Mouse (Mus musculus) embryonic fibroblast, embryonic 13.5 days (primary cell): ENCODE measurements around the gene Ciart. TPM values are rescaled to one million over a fixed set of nuclear protein-coding genes. Genes with fewer than 3 reads are reported as not detected.

Experiments
- H3K27ac ChIP-seq: 2 replicates; pipeline ENCODE4 v1.5.1; 2012; ENCODE audit warnings: low read length, control low read depth, inconsistent platforms; ENCODE audit not compliant: insufficient read depth
- H3K4me1 ChIP-seq: 2 replicates; pipeline ENCODE4 v1.6.1; 2011; ENCODE audit warnings: low read length; ENCODE audit not compliant: control insufficient read depth, insufficient read depth
- H3K4me3 ChIP-seq: 2 replicates; pipeline ENCODE4 v1.5.1; 2011; ENCODE audit warnings: mild to moderate bottlenecking, control low read depth, low read length; ENCODE audit not compliant: insufficient read depth
- CTCF ChIP-seq: IDR thresholded peaks from 2 replicates; pipeline ENCODE4 v1.5.1; 2011; ENCODE audit warnings: mild to moderate bottlenecking, control low read depth, low read length, moderate library complexity, borderline replicate concordance; ENCODE audit not compliant: insufficient read depth
- POLR2A ChIP-seq: IDR thresholded peaks from 2 replicates; pipeline ENCODE4 v1.6.1; 2011; ENCODE audit warnings: low read depth, mild to moderate bottlenecking, control low read depth, low read length, moderate library complexity
- polyA plus RNA-seq: library from polyadenylated mRNA; stranded (reverse); fragments of >200 nt; gene quantifications from 2 replicates; pipeline ENCODE4 v1.2.4, GENCODE M21; 2011; ENCODE audit warnings: low read depth; ENCODE audit not compliant: missing spikeins, insufficient read length

Gene Ciart
- polyA plus RNA-seq, 1 experiment = 7.8 TPM

GRCm38 (mm10) chr3:95889664-95890063, 7.6 kb upstream of the Ciart start:
- TF ChIP-seq CTCF (no peak), POLR2A (no peak)
- Histone ChIP-seq H3K4me3 (no peak overlapping the region), H3K4me1 (peaks cover 2% of the 10 kb centered on the region; the same call in 1 of the 2 replicates), H3K27ac (no peak overlapping the region)

GRCm38 (mm10) chr3:95887596-95887995, 5.5 kb upstream of the Ciart start:
- H3K4me1 ChIP-seq = peaks cover 2% of the 10 kb centered on the region; the same call in 1 of the 2 replicates
- TF ChIP-seq POLR2A (no peak), CTCF (no peak)
- no peak overlapping the region for H3K4me3 ChIP-seq
- H3K27ac ChIP-seq = no peak overlapping the region

- no peak overlapping the region for H3K4me3 ChIP-seq
- TF ChIP-seq CTCF = no peak
- no peak for TF ChIP-seq POLR2A
- no peaks in the 10 kb centered on the region for H3K4me1 ChIP-seq
- no peak overlapping the region for H3K27ac ChIP-seq
Measured at GRCm38 (mm10) chr3:95884400-95884799, 2.3 kb upstream of the Ciart start.

DNA sequence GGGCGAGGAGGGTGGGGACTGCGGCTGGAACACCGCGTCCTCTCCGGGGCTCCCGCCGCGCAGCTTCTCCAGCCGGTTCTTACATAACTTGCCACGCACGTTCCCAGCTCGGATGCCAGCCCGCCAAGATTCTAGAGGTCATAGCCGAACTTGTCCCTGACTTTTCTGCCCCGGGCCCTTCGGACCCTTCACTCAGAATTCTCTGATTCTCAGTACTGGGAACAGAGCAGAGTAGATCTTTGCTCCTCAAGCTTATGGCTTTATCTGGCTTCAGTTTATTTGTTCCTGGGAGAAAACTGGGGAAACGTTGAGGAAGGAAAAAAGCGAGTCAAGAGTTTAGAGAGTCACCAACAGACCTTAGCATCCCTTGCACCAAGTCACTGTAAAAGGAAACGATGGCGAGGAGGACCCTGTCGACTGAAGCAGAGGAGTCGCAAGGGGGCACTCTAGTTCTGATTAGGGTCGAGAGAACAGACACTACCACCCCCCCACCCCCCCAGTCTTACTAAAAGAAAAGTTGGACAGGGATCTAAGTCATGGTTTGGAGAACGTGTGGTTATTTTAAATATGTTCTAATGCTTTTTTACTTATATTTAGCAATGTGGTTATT, 870 bp upstream of the Ciart start:
- TF ChIP-seq CTCF (peak; percentile 45; the same call in 1 of the 2 replicates), POLR2A (no peak)
- no peak overlapping the region for H3K27ac ChIP-seq
- peak overlapping the region; percentile 44 for H3K4me3 ChIP-seq
- H3K4me1 ChIP-seq = no peaks in the 10 kb centered on the region

- no peak for TF ChIP-seq CTCF
- no peak for TF ChIP-seq POLR2A
- no peak overlapping the region for H3K27ac ChIP-seq
- H3K4me3 ChIP-seq = no peak overlapping the region
- no peaks in the 10 kb centered on the region for H3K4me1 ChIP-seq
Measured at GRCm38 (mm10) chr3:95879063-95879462, 3.0 kb downstream of the Ciart start.

DNA sequence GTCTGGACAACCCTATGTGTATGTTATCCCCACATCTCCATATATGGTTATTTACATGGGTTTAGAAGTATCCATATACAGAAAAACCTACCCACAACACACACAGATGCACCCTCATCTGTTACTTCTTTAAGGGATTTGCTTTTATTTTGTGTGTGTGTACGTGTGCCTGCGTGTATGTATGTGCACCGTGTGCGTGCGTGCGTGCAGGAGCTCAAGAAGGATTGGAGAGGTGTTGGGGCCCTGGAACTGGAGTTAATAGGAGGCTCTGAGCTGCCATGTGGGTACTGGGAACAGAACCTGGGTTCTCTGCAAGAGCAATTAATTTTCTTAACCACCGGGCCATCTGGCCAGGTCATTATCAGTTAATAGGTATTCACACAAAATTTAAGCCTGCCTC, 10.0 kb downstream of the Ciart start:
- no peak for TF ChIP-seq POLR2A
- no peak for TF ChIP-seq CTCF
- peak overlapping the region; percentile 66 for H3K4me3 ChIP-seq
- no peak overlapping the region for H3K27ac ChIP-seq
- H3K4me1 ChIP-seq = no peaks in the 10 kb centered on the region

- H3K4me1 ChIP-seq = no peaks in the 10 kb centered on the region
- TF ChIP-seq POLR2A (peak; percentile 96), CTCF (no peak)
- H3K4me3 ChIP-seq = peak within 1 kb of the TSS; percentile 84
- H3K27ac ChIP-seq = peak within 1 kb of the TSS; percentile 65
Measured at GRCm38 (mm10) chr3:95871392-95871867, 10.6 kb downstream of the Ciart start, which contains the start of gene Mrps21. TSS of gene Mrps21 (minus strand) at chr3:95871519.

DNA sequence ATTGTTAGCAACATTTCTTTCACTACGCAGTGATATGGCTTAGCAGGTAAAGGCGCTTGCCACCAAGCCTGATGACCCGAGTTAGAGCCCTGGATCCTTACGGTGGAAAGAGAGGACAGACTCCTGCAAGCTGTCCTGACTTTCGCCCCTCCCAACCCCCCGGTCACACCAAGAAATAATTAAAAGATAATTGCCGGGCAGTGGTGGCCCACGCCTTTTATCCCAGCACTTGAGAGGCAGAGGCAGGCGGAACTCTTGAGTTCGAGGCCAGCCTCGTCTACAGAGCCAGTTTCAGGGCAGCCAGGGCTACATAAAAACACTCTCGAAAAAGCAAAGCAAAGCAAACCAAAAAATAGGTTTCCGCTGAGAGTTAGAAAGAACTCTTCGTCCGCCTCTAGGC, 11.1 kb downstream of the Ciart start:
- peak overlapping the region; percentile 84 for H3K4me3 ChIP-seq
- no peak for TF ChIP-seq POLR2A
- TF ChIP-seq CTCF = no peak
- H3K4me1 ChIP-seq = no peaks in the 10 kb centered on the region
- H3K27ac ChIP-seq = peak overlapping the region; percentile 23

GRCm38 (mm10) chr3:95867408-95867807, 14.6 kb downstream of the Ciart start:
- no peak for TF ChIP-seq CTCF
- TF ChIP-seq POLR2A = no peak
- Histone ChIP-seq H3K4me1 (no peaks in the 10 kb centered on the region), H3K27ac (no peak overlapping the region), H3K4me3 (no peak overlapping the region)

- Histone ChIP-seq H3K4me3 (no peak overlapping the region), H3K27ac (no peak overlapping the region), H3K4me1 (no peaks in the 10 kb centered on the region)
- no peak for TF ChIP-seq POLR2A
- TF ChIP-seq CTCF = no peak
Measured at GRCm38 (mm10) chr3:95866071-95866470, 16.0 kb downstream of the Ciart start.

DNA sequence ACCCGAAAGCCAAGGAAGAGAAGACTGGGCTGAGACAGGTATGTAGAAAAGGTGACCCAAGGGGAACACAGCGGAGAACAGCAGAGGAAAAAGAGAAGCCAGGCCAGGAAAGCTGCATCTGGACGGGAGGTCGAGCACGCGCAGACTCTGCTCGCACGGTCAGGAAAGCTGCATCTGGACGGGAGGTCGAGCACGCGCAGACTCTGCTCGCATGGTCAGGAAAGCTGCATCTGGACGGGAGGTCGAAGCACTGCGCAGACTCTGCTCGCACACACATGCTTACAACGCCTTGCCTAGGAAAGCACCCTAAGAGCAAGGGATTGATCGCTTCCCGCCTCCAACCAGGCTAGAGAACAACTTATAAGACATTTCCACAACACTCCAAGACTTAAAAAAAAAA, 16.5 kb downstream of the Ciart start:
- TF ChIP-seq CTCF = no peak
- no peak for TF ChIP-seq POLR2A

More for the DNA sequence above, 16.5 kb downstream of the Ciart start:
- Histone ChIP-seq H3K4me3 (no peak overlapping the region), H3K27ac (no peak overlapping the region), H3K4me1 (no peaks in the 10 kb centered on the region)
